Mouse (Mus musculus) midbrain, embryonic 15.5 days (tissue): ENCODE results near the gene Fes. TPM values are rescaled to one million over a fixed set of nuclear protein-coding genes. Genes with fewer than 3 reads are reported as not detected.

ENCODE experiments used
- ATAC-seq: fragments of 200-750 bp; cut with Nextera tagmentation; replicated peaks from 2 replicates; pipeline ENCODE4 v1.8.0; 2017; ENCODE audit warnings: moderate TSS enrichment
- H3K27ac ChIP-seq: fragments of 300-500 bp; sonication (generic); 2 replicates; pipeline ENCODE4 v1.5.1; 2015; ENCODE audit warnings: mild to moderate bottlenecking, inconsistent platforms
- H3K27me3 ChIP-seq: fragments of 300-500 bp; sonication (generic); replicated peaks from 2 replicates; pipeline ENCODE4 v1.6.1; 2015; ENCODE audit warnings: inconsistent platforms
- H3K36me3 ChIP-seq: fragments of 300-500 bp; sonication (generic); replicated peaks from 2 replicates; pipeline ENCODE4 v1.6.1; 2015; ENCODE audit warnings: inconsistent platforms
- H3K4me1 ChIP-seq: fragments of 300-500 bp; sonication (generic); 2 replicates; pipeline ENCODE4 v1.6.1; 2015; ENCODE audit warnings: inconsistent platforms
- H3K4me2 ChIP-seq: fragments of 300-500 bp; sonication (generic); 2 replicates; pipeline ENCODE4 v1.6.1; 2015; ENCODE audit warnings: inconsistent platforms, mild to moderate bottlenecking, moderate library complexity
- H3K4me3 ChIP-seq: fragments of 300-500 bp; sonication (generic); 2 replicates; pipeline ENCODE4 v1.5.1; 2015; ENCODE audit warnings: mild to moderate bottlenecking, inconsistent platforms
- H3K9ac ChIP-seq: fragments of 300-500 bp; sonication (generic); 2 replicates; pipeline ENCODE4 v1.6.1; 2015; ENCODE audit warnings: mild to moderate bottlenecking, inconsistent platforms
- H3K9me3 ChIP-seq: fragments of 300-500 bp; sonication (generic); 2 replicates; pipeline ENCODE4 v1.6.1; 2016; ENCODE audit warnings: inconsistent platforms
- WGBS: fragments of 180-500 bp; shearing (Covaris S2); methylation state at CpG from one replicate; pipeline ENCODE4 v1.1.7; 2015; ENCODE audit warnings: mixed read lengths; 5-methylcytosine and 5-hydroxymethylcytosine counted together
- polyA plus RNA-seq: library from polyadenylated mRNA; unstranded; fragments of >200 nt; fragmentation: Nextera tagmentation; extraction: Ambion mirVana; gene quantifications from 2 replicates; pipeline ENCODE4 v1.2.1, GENCODE M21; 2015

The Fes gene
- polyA plus RNA-seq, 1 experiment from 2014 or later, result 4.4 TPM

DNA sequence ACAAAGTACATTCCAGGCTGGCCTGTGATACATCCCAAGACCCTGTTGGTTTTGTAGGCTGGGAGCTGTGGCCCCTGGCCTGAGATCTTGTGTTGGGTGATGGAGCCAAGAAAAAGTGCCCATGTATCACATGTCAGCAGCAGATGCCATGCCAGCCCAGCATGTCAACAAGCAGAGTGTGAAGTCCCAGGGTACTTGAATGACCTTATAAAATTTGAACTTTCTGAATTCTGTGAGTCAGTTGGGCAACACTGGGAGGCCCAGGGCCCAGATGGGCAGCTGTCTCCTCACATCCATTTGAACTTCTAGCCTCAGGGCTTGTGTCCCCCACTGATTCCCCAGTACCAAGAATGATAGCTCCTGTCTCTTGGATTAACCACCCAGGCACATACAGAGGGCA is 29.9 kb upstream of the Fes start:
- H3K4me3 ChIP-seq, result no peak overlapping the region
- no peaks in the 10 kb centered on the region for H3K9me3 ChIP-seq
- no peak for ATAC-seq
- no peaks in the 10 kb centered on the region for H3K4me1 ChIP-seq
- no peak overlapping the region for H3K27ac ChIP-seq
- H3K4me2 ChIP-seq, result no peak overlapping the region
- no peaks in the 10 kb centered on the region for H3K36me3 ChIP-seq
- no peaks in the 10 kb centered on the region for H3K27me3 ChIP-seq
- no peak overlapping the region for H3K9ac ChIP-seq

DNA sequence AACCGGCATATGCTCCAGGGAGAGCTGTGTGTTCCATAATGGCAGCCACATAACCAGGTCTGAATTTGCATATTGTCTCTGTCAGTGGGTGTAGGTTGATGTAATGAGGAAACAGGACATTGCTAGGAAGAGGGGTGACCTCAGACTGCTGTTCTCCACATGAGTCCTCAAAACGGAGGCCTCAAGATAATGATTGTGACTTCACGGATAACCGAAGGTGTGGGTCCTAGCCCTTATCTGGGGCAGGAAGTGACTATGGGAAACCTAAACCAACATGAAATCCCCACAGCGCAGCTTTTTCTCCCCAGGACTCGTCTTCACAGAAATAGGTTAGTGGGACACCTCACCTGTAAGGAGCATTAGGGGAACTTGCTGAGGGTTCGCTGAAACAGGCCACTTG is 29.2 kb upstream of the Fes start:
- Histone ChIP-seq H3K9me3 (no peaks in the 10 kb centered on the region), H3K36me3 (no peaks in the 10 kb centered on the region), H3K9ac (no peak overlapping the region), H3K27me3 (no peaks in the 10 kb centered on the region), H3K27ac (no peak overlapping the region), H3K4me2 (no peak overlapping the region), H3K4me3 (no peak overlapping the region), H3K4me1 (no peaks in the 10 kb centered on the region)
- whole genome bisulfite sequencing, result 95% methylated on average over 7 of the region's 7 CpGs
- ATAC-seq, result no peak

DNA sequence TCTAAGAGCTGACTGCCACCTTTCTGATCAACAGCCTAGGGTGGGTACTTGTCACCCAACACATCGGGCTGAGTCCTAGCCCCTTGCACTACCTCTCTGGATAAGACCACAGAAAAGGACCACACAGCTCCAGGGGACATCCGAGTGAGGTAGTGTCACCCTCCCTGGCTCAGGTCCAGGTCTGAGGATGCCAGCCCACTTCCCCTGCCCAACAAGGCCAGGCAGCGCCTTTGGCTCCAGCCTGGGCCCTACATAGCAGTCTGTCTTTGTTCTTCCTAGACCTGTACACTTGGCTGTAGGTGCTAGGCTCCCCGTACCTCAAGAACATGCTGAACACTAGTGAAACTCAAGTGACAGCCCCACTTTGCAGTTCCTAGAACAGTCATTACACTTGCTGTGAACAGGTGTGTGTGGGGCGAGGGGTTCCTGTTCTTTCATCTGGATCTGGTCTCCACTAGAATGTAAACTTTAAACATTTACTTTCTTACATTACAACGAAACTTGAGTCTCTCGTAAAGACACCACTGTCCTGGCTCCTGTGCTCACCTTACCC is 26.6 kb upstream of the Fes start:
- H3K36me3 ChIP-seq, result no peaks in the 10 kb centered on the region
- H3K4me2 ChIP-seq, result no peak overlapping the region
- no peaks in the 10 kb centered on the region for H3K27me3 ChIP-seq
- H3K9me3 ChIP-seq, result no peaks in the 10 kb centered on the region
- H3K27ac ChIP-seq, result no peak overlapping the region
- no peak overlapping the region for H3K4me3 ChIP-seq
- WGBS, result 87% methylated on average over 7 of the region's 7 CpGs
- H3K9ac ChIP-seq, result no peak overlapping the region
- no peak for ATAC-seq
- H3K4me1 ChIP-seq, result no peaks in the 10 kb centered on the region

DNA sequence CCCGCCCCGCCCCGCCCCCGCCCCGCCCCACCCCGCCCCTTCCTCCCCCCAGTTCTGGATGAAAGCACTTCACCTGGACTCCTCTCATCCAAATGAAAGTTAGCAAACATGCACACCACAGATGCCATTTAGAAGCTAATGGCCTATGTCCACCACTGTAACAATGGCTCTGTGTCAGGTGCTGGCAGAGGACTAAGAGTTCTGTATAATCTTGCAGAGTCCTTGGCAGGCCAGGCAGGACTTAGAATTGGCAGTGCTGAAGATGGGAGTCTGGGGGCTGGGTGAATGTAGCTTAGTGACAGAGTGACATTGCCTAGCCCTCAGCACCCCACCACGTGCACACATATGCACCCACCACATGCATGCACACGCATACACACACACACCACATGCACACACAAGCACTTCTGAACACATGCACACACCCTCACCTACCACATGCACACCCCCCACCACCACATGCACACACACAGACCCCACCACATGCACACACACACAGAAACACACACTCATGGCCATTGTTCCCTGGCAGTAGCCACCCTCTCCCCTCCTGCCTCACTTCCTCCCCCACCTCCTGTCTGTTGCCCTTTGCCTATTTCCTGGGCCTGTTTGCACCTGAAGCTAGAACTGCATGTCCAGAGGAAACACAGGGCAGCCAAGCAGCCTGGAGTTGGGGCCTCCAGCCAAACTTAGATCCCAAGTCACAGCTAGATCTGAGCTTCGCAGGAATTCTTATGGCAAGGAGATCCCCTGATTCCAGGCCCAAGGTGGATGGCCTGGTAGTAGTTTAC is 26.0 kb upstream of the Fes start:
- H3K27ac ChIP-seq, result no peak overlapping the region
- H3K9ac ChIP-seq, result no peak overlapping the region
- H3K27me3 ChIP-seq, result no peaks in the 10 kb centered on the region
- no peak overlapping the region for H3K4me2 ChIP-seq
- H3K9me3 ChIP-seq, result no peaks in the 10 kb centered on the region
- H3K36me3 ChIP-seq, result no peaks in the 10 kb centered on the region
- no peak for ATAC-seq
- no peak overlapping the region for H3K4me3 ChIP-seq
- 85% methylated on average over 9 of the region's 9 CpGs for WGBS
- no peaks in the 10 kb centered on the region for H3K4me1 ChIP-seq

DNA sequence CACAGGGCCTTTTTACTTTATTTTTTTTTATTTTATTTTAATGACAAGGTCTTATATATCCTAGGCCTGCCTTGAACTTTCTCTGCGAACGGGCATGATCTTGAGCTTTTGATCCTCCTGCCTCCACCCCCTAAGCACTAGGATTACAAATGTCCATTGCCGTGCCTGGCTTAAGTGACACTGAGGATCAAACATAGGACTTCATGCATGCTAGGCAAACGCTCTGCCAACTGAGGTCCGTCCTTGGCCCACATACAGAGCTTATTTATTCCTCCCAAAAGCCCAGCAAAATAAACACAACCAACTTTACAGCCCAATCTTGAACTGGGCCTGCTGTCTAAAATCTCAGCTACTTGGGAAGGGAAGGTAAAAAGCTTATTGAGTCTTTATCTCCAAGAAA is 25.0 kb upstream of the Fes start:
- WGBS, result 56% methylated on average over 5 of the region's 5 CpGs
- Histone ChIP-seq H3K27me3 (no peaks in the 10 kb centered on the region), H3K9ac (no peak overlapping the region), H3K4me3 (no peak overlapping the region), H3K27ac (no peak overlapping the region), H3K4me1 (no peaks in the 10 kb centered on the region), H3K9me3 (no peaks in the 10 kb centered on the region), H3K4me2 (no peak overlapping the region), H3K36me3 (no peaks in the 10 kb centered on the region)
- no peak for ATAC-seq

DNA sequence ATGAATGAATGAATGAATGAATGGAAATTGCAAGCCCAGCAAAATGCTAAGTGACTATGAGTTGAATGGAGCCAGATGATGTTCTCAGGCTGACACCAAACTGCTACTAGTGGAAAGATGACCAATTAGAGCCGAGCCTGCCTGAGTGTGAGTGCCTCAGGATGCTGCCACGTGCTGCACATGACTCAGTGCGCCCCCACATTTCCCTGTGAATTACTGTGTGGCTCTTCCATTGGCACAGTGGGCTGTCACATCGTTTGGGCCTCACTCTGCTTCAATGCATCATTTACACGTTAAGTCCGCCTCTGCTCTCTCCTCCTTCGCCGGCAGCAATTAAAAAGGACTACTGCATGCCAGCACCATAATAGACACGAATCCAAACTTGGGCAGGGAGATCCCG is 24.5 kb upstream of the Fes start:
- no peak for ATAC-seq
- WGBS, result 71% methylated on average over 10 of the region's 10 CpGs

DNA sequence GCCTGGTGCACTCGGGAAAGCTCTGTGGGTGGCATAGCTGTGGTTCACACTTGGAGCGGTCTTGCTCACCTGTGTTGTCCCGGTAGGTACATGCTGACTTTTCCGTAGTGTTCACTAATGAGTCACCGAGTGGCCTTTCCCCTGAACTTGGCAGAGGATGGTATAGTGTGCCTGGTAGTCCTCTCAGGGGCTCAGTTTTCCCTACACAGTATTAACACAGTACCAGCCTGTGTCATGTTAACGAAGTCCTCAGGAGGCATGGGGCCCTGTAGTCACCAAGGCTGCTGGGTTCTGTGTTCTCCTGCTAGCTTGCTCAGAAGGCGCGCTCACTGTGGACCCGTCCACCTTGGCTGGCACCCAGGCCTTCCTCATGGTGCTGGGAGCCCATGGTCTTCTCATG is 22.6 kb upstream of the Fes start:
- no peak overlapping the region for H3K27ac ChIP-seq
- WGBS, result 80% methylated on average over 9 of the region's 9 CpGs
- ATAC-seq, result no peak

More for the DNA sequence above, 24.5 kb upstream of the Fes start:
- Histone ChIP-seq H3K9me3 (no peaks in the 10 kb centered on the region), H3K27me3 (no peaks in the 10 kb centered on the region), H3K4me1 (no peaks in the 10 kb centered on the region), H3K4me3 (no peak overlapping the region), H3K36me3 (no peaks in the 10 kb centered on the region), H3K4me2 (no peak overlapping the region), H3K27ac (no peak overlapping the region), H3K9ac (no peak overlapping the region)

DNA sequence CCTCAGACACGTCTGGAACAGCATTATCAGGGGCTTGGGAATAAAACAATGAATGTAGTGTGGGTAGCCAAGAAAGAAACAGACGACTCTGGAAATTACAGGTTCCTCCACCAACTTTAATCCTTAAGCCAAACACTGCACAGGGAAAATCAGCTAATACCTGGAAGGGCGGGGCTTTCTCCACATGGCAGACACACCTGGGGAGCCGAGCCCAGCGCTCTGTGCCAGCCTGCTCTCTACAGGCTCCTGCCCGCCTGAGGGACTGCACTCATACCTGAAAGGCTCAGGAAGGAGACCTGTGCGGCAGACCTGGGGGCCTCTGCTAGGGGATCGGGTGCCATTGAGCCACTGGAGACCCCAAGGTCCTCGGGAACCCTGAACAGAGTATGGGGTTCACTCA is 20.0 kb upstream of the Fes start:
- no peaks in the 10 kb centered on the region for H3K9me3 ChIP-seq
- H3K27me3 ChIP-seq, result no peaks in the 10 kb centered on the region; the same call in 1 of the 2 replicates
- ATAC-seq, result no peak
- peaks cover 4% of the 10 kb centered on the region; the same call in 1 of the 2 replicates for H3K4me1 ChIP-seq
- WGBS, result 75% methylated on average over 9 of the region's 9 CpGs
- no peaks in the 10 kb centered on the region for H3K36me3 ChIP-seq
- H3K9ac ChIP-seq, result no peak overlapping the region
- H3K27ac ChIP-seq, result no peak overlapping the region
- no peak overlapping the region for H3K4me3 ChIP-seq
- H3K4me2 ChIP-seq, result no peak overlapping the region

More for the DNA sequence above, 22.6 kb upstream of the Fes start:
- Histone ChIP-seq H3K4me3 (no peak overlapping the region), H3K9me3 (no peaks in the 10 kb centered on the region), H3K4me2 (no peak overlapping the region), H3K9ac (no peak overlapping the region), H3K4me1 (no peaks in the 10 kb centered on the region), H3K36me3 (no peaks in the 10 kb centered on the region), H3K27me3 (no peaks in the 10 kb centered on the region)

DNA sequence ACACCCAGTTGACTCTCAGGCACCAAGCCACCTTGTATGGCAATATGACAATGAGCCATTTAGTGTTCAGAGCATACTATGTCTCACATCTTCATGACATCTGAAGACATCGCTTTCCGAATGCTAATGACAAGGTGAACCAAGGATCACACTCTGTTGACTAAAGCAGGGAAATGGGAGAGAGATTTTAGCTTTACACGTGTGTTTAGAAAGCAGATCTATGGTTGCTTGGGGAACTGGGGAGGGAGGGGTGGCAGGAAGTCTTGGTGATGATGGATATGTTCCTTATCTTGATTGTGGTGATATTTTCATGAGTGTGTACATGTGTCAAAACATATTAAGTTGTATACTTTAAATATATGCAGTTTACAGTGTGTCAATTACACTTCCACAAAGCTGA is 18.4 kb upstream of the Fes start:
- no peak overlapping the region for H3K27ac ChIP-seq
- H3K4me3 ChIP-seq, result no peak overlapping the region
- ATAC-seq, result no peak
- no peaks in the 10 kb centered on the region for H3K36me3 ChIP-seq
- H3K9ac ChIP-seq, result no peak overlapping the region
- WGBS, result 96% methylated on average over 3 of the region's 3 CpGs
- H3K4me2 ChIP-seq, result no peak overlapping the region
- H3K9me3 ChIP-seq, result no peaks in the 10 kb centered on the region
- peaks cover 11% of the 10 kb centered on the region for H3K4me1 ChIP-seq
- H3K27me3 ChIP-seq, result no peaks in the 10 kb centered on the region; the same call in 1 of the 2 replicates

DNA sequence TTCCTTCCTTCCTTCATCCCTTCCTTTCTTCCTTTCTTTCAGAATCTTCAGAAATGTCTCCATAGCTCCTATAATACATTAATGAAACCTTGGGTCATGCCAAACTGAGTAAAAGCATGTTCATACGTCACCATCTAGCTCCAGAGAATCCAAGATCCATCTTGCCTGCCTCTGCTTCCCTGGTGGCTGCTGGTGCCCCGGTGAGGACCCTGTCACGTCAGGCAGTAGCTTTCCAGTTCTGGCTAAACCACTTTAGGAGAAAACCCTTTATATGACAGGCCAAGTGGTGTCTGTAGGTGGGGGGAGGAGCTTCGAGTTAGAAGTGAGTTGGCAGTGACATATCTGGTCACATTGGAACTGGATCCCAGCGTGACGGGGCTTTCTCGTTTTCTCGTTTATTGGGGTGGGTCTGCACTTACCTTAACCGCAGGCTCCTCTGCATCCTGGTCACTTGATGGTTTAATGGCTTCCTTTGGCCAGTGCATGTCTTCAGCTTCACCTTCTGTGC is 17.5 kb upstream of the Fes start, which contains the start of gene Furin:
Furin (minus strand) TSS at position 249 of the 508 bp plus-strand sequence.
- Histone ChIP-seq H3K9me3 (no peaks in the 10 kb centered on the region), H3K4me2 (no peak within 1 kb of the TSS), H3K36me3 (no peaks in the 10 kb centered on the region), H3K27me3 (no peaks in the 10 kb centered on the region; the same call in 1 of the 2 replicates), H3K9ac (no peak within 1 kb of the TSS), H3K27ac (no peak within 1 kb of the TSS), H3K4me3 (no peak within 1 kb of the TSS), H3K4me1 (peaks cover 20% of the 10 kb centered on the region)
- ATAC-seq, result no peak
- WGBS, result 80% methylated on average over 9 of the region's 9 CpGs

DNA sequence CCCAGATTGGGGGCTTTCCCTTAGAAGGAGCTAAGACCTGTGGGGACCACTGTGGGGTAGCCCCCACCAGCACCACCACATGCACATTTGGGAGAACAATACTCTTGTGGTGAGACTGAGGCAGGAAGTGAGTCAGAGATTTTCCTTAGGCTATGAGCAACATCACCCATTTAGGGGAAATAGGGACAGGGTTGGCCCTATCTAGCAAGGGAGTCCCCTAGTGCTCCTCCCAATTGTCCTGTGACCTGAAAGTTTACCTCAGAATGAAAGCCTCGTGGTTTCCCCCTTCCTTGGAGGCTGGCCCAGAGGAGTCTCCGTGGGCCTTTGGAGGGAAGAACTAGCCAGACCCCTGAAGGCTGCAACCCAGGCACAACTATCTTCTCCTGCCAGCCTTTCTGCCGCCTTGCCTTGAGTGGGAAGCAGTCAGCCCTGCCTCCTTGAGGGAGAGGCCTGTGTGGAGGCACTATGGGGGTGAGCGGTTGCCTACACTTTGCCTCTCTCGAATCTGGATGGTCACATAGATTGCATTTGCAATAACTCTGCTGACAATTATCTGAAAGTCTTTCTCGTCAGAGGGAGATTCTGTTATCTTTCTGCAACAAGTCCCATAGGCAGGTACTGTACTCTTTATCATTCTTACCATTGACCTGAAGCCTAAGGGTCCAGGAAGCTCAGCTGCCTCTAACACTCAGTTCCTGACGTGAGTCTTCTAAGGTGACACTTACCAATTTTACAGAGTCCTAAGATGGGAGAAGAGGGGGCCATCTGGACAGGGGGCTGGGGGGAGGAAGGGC is 16.6 kb upstream of the Fes start:
- H3K9ac ChIP-seq, result no peak overlapping the region
- ATAC-seq, result no peak
- H3K4me3 ChIP-seq, result no peak overlapping the region
- H3K9me3 ChIP-seq, result no peaks in the 10 kb centered on the region
- peaks cover 26% of the 10 kb centered on the region for H3K4me1 ChIP-seq
- 65% methylated on average over 7 of the region's 7 CpGs for WGBS
- no peak overlapping the region for H3K4me2 ChIP-seq
- H3K27ac ChIP-seq, result no peak overlapping the region
- H3K36me3 ChIP-seq, result no peaks in the 10 kb centered on the region
- no peaks in the 10 kb centered on the region; the same call in 1 of the 2 replicates for H3K27me3 ChIP-seq

DNA sequence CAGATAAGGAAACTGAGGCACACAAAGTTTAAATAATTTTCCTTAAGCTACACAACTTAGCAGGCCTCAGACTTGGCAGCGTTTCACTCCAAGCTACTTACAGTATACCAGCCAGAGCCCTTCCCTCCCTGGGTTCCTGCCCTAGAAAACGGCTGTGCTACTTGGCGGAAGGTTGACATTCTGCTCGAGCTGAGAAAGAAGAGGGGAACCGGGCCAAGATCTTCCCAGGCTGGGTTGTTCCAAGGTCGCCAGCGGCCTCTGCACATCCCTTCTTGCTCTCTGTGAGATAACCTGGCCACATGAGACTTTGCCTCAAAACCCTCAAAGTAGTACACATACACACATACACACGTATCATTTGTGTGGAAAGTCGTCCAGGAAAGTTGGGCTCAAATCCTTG is 15.8 kb upstream of the Fes start:
- H3K4me1 ChIP-seq, result peaks cover 26% of the 10 kb centered on the region
- H3K27me3 ChIP-seq, result no peaks in the 10 kb centered on the region; the same call in 1 of the 2 replicates
- no peak overlapping the region for H3K27ac ChIP-seq
- no peaks in the 10 kb centered on the region for H3K9me3 ChIP-seq
- WGBS, result 54% methylated on average over 9 of the region's 9 CpGs
- 0 out of 2 replicates have a peak overlapping the region, but pooled peaks have one; percentile 92 for H3K4me3 ChIP-seq
- H3K9ac ChIP-seq, result no peak overlapping the region
- peak overlapping the region; percentile 84 for H3K4me2 ChIP-seq
- H3K36me3 ChIP-seq, result no peaks in the 10 kb centered on the region
- ATAC-seq, result no peak
